Comparison of ENCODE assay signal across 8 mouse cellular contexts in the genomic region with DNA sequence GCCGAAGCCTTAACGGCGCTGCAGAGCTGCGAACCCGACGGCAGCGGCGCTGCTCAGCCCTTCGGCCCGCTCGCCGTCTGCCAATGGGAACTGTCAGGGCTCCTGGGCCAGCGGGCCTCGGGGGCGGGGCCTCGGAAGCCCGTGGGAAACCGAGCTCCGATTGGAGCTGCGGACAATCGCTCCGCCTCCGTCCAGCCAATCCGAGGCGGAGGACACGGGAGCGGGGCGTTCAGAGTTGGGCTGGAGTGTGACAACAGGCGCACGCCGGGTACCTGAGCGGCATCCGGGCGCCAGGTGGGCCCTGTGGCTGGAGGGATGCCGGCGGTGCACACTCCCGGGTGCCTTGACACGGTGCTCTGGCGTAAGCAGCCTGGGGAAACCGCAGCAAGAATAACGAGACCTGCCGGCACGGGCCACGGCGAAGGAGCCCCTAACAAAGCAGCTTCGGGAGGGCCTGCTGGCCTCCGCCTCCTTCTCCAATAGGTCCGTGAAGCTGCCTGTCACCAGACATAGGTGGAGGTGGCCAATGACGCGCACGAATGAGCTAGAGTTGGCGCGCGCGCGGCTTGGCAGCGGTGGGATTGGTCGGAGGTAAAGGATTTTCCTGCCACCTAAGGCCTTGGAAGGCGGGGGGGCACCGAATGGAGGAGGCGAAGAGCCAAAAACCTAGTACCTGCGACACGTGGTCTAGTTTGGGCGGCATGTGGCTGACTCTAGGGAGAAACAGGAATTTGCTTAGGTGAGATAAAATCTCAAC. TPM values are rescaled to one million over a fixed set of nuclear protein-coding genes. Genes with fewer than 3 reads are reported as not detected.
A peak's percentile ranks its signal among the peaks of the same experiment; 100 is the strongest.
DNase-seq lines count a peak whose midpoint lies in the region; ATAC-seq and TF ChIP-seq lines count a peak whose summit lies in the region.

A gene (minus strand): TSS at position 10 of the 757 bp plus-strand sequence.

- peak within 1 kb of the TSS; percentile 99 for H3K4me2 ChIP-seq in lung, embryonic 14.5 days

- H3K9ac ChIP-seq in lung, embryonic 14.5 days = peak within 1 kb of the TSS; percentile 72

- H3K36me3 ChIP-seq in lung, embryonic 14.5 days (ENCODE audit: insufficient read depth) = no peaks in the 10 kb centered on the region

- under 1% methylated on average over 59 of the region's 64 CpGs for WGBS in lung, embryonic 14.5 days

- H3K9me3 ChIP-seq in lung, embryonic 14.5 days (ENCODE audit: low read depth, low read length) = no peaks in the 10 kb centered on the region

- DNase-seq in Muller cell, postnatal 12 days (ENCODE audit: inconsistent ontology term) = peak; percentile 99
- DNase-seq in cerebellum, adult 9-10 months = peak; percentile 99
- DNase-seq in forelimb bud, embryonic 11.5 days (ENCODE audit: low read depth, low spot score) = peak; percentile 98
- peak; percentile 95 to 97 for DNase-seq in layer of hippocampus, adult 8-10 months (ENCODE audit: low spot score in 2 of 2)
- peak; percentile 99 for DNase-seq in lung, embryonic 14.5 days
- DNase-seq in testis, postnatal 14 days (ENCODE audit: low spot score) = peak; percentile 97

- peak; percentile 89 to 93 for ATAC-seq in hematopoietic stem cell, adult 5-6 weeks (replicated peaks in 1 of 2; ENCODE audit: insufficient read depth in 1 of 2, low FRiP score in 2 of 2, low TSS enrichment in 1 of 2, low read depth in 1 of 2, poor library complexity in 2 of 2, severe bottlenecking in 2 of 2)
- ATAC-seq in lung, embryonic 14.5 days (ENCODE audit: insufficient read depth) = peak; percentile 98
- peak; percentile 95 for ATAC-seq in neutrophil, adult 5-6 weeks (ENCODE audit: extremely low read depth, insufficient number of reproducible peaks, low FRiP score, poor library complexity, severe bottlenecking)

- H3K27me3 ChIP-seq in lung, embryonic 14.5 days (ENCODE audit: insufficient read depth, low read length) = peaks cover 7% of the 10 kb centered on the region; the same call in 1 of the 2 replicates

- peak within 1 kb of the TSS; percentile 62 for H3K4me3 ChIP-seq in lung, embryonic 14.5 days (ENCODE audit: low read depth, low read length)

- no peaks in the 10 kb centered on the region for H3K4me1 ChIP-seq in lung, embryonic 14.5 days (ENCODE audit: insufficient read depth)

- peak within 1 kb of the TSS; percentile 87 for H3K27ac ChIP-seq in lung, embryonic 14.5 days (ENCODE audit: low read depth)

- peak; percentile 31 for TF ChIP-seq CTCF in lung, embryonic 14.5 days (IDR thresholded peaks at IDR 0.05; ENCODE audit: low read depth)

RNA-seq across cellular contexts. Expression of the gene that starts here (rescaled TPM):
- total RNA-seq in hematopoietic stem cell, adult 5-6 weeks (2017) = 18.4 and 30.1 TPM in 2 replicates
- total RNA-seq in layer of hippocampus, adult 8-10 months (2022) = 100 to 1,000 TPM; 103 to 125 (median 116) TPM
- polyA plus RNA-seq in lung, embryonic 14.5 days (2014; fragmentation: Nextera tagmentation; extraction: Ambion mirVana) = 16.8 and 18.5 TPM in 2 replicates
- total RNA-seq in neutrophil, adult 5-6 weeks (2017) = 6.9 and 8.8 TPM in 2 replicates

Comparison
In these comparisons a context has a peak if more than half of its experiments do, and no peak if none do; other contexts are left out.
1. Peak in every context shown above with its lines: DNase-seq, ATAC-seq, H3K4me3 ChIP-seq and H3K27ac ChIP-seq.